Mouse (Mus musculus) thymus, adult 2 months (tissue): ENCODE data around the gene Tfr2.

Source experiments
- CTCF ChIP-seq: fragments of 200-500 bp; IDR thresholded peaks from 2 replicates; pipeline ENCODE4 v1.5.1; 2012; ENCODE audit warnings: mild to moderate bottlenecking, control low read depth, low read length, moderate library complexity, borderline replicate concordance; ENCODE audit not compliant: control insufficient read depth, poor library complexity, insufficient read depth; ENCODE audit errors: extremely low read depth
- POLR2A ChIP-seq: fragments of 200-500 bp; IDR thresholded peaks from 2 replicates; pipeline ENCODE4 v1.6.1; 2012; ENCODE audit warnings: mild to moderate bottlenecking, low read length, control low read depth, moderate library complexity; ENCODE audit not compliant: control insufficient read depth, poor library complexity, insufficient read depth; ENCODE audit errors: extremely low read depth

- no peak for TF ChIP-seq CTCF
- TF ChIP-seq POLR2A, result no peak
These were observed 45.7 kb downstream of the Tfr2 start for GRCm38 (mm10) chr5:137615347-137615746.
